Mouse (Mus musculus) heart, embryonic 14.5 days (tissue): ENCODE results near the gene Plcb1. TPM values are rescaled to one million over a fixed set of nuclear protein-coding genes. Genes with fewer than 3 reads are reported as not detected.

Experiments
- ATAC-seq: fragments of 200-750 bp; cut with Nextera tagmentation; 2 replicates; pipeline ENCODE4 v1.8.0; 2017; ENCODE audit warnings: low read depth, moderate TSS enrichment; ENCODE audit not compliant: insufficient number of reproducible peaks, insufficient read depth, low FRiP score
- H3K27ac ChIP-seq, 2 experiments: fragments of 200-500 bp in 1 of 2; fragments of 300-500 bp in 1 of 2; sonication (generic) in 1 of 2; replicated peaks in 1 of 2; 2 replicates each; pipeline ENCODE4 v1.5.1; 2012 to 2014; ENCODE audit warnings: low read depth in 2 of 2, low read length in 2 of 2, control low read depth in 1 of 2, mild to moderate bottlenecking in 1 of 2, mixed read lengths in 1 of 2; ENCODE audit not compliant: control insufficient read depth in 1 of 2, insufficient read depth in 1 of 2
- H3K27me3 ChIP-seq: fragments of 300-500 bp; sonication (generic); 2 replicates; pipeline ENCODE4 v1.6.1; 2014; ENCODE audit warnings: mild to moderate bottlenecking, low read length, control low read depth; ENCODE audit not compliant: control insufficient read depth, insufficient read depth
- H3K36me3 ChIP-seq: fragments of 300-500 bp; sonication (generic); 2 replicates; pipeline ENCODE4 v1.6.1; 2014; ENCODE audit warnings: mild to moderate bottlenecking, control low read depth, low read length, mixed read lengths; ENCODE audit not compliant: control insufficient read depth, insufficient read depth
- H3K4me1 ChIP-seq, 2 experiments: fragments of 200-500 bp in 1 of 2; fragments of 300-500 bp in 1 of 2; sonication (generic) in 1 of 2; 2 replicates each; pipeline ENCODE4 v1.6.1; 2012 to 2014; ENCODE audit warnings: low read length in 2 of 2, control low read depth in 1 of 2, mixed read lengths in 1 of 2; ENCODE audit not compliant: control insufficient read depth in 2 of 2, insufficient read depth in 2 of 2
- H3K4me2 ChIP-seq: fragments of 300-500 bp; sonication (generic); 2 replicates; pipeline ENCODE4 v1.6.1; 2014; ENCODE audit warnings: mild to moderate bottlenecking, low read length
- H3K4me3 ChIP-seq, 2 experiments: fragments of 200-500 bp in 1 of 2; fragments of 300-500 bp in 1 of 2; sonication (generic) in 1 of 2; 2 replicates each; pipeline ENCODE4 v1.5.1; 2012 to 2014; ENCODE audit warnings: low read length in 2 of 2, mild to moderate bottlenecking in 2 of 2, control low read depth in 1 of 2, low read depth in 1 of 2, moderate library complexity in 1 of 2; ENCODE audit not compliant: control insufficient read depth in 1 of 2, insufficient read depth in 1 of 2
- H3K9ac ChIP-seq: fragments of 300-500 bp; sonication (generic); 2 replicates; pipeline ENCODE4 v1.6.1; 2014; ENCODE audit warnings: mild to moderate bottlenecking, low read length
- H3K9me3 ChIP-seq: fragments of 300-500 bp; sonication (generic); 2 replicates; pipeline ENCODE4 v1.6.1; 2016; ENCODE audit warnings: low read length, control low read depth; ENCODE audit not compliant: control insufficient read depth
- WGBS: fragments of 180-500 bp; shearing (Covaris S2); extraction: QIAGEN DNeasy Blood & Tissue Kit; methylation state at CpG from one replicate; pipeline ENCODE4 v1.1.7; 2014; 5-methylcytosine and 5-hydroxymethylcytosine counted together
- polyA plus RNA-seq: library from polyadenylated mRNA; unstranded; fragments of >200 nt; fragmentation: Nextera tagmentation; extraction: Ambion mirVana; gene quantifications from 2 replicates; pipeline ENCODE4 v1.2.1, GENCODE M21; 2014

Gene Plcb1
- polyA plus RNA-seq: 5.5 and 6.9 TPM in 2 replicates

GRCm38 (mm10) chr2:134785970-134786855 is at the start of gene Plcb1:
Gene Plcb1, plus strand, starts transcription at chr2:134786067.
- Histone ChIP-seq H3K27ac (peak within 1 kb of the TSS in 1 of 2 experiments; percentile 44; a peak in 1 of 4 replicates), H3K9me3 (no peaks in the 10 kb centered on the region; the same call in 1 of the 2 replicates), H3K9ac (peak within 1 kb of the TSS; percentile 78), H3K4me3 (peak within 1 kb of the TSS; percentile 65 to 80), H3K27me3 (0 out of 2 replicates have a peak, but pooled peaks cover 4% of the 10 kb centered on the region), H3K4me2 (peak within 1 kb of the TSS; percentile 97), H3K4me1 (peaks cover 0 to 4% of the 10 kb centered on the region in 2 experiments; a peak in 1 of 4 replicates), H3K36me3 (no peaks in the 10 kb centered on the region)
- under 1% methylated on average over 83 of the region's 88 CpGs for WGBS
- peak; percentile 91 for ATAC-seq

- no peak overlapping the region for H3K27ac ChIP-seq
- H3K27me3 ChIP-seq: no peaks in the 10 kb centered on the region
- ATAC-seq: no peak
Observed at GRCm38 (mm10) chr2:134755537-134755936, 30.3 kb upstream of the Plcb1 start.

GRCm38 (mm10) chr2:134756086-134756485 is 29.8 kb upstream of the Plcb1 start:
- no peaks in the 10 kb centered on the region for H3K27me3 ChIP-seq
- no peak overlapping the region for H3K4me3 ChIP-seq
- H3K27ac ChIP-seq: no peak overlapping the region
- no peak overlapping the region for H3K4me2 ChIP-seq
- no peak overlapping the region for H3K9ac ChIP-seq
- 61% methylated on average over 1 of the region's 1 CpGs for WGBS
- H3K9me3 ChIP-seq: no peaks in the 10 kb centered on the region
- ATAC-seq: no peak
- H3K4me1 ChIP-seq: no peaks in the 10 kb centered on the region
- H3K36me3 ChIP-seq: no peaks in the 10 kb centered on the region

More at GRCm38 (mm10) chr2:134755537-134755936, 30.3 kb upstream of the Plcb1 start:
- no peak overlapping the region for H3K4me3 ChIP-seq
- H3K9me3 ChIP-seq: no peaks in the 10 kb centered on the region
- no peak overlapping the region for H3K4me2 ChIP-seq
- no peak overlapping the region for H3K9ac ChIP-seq
- H3K36me3 ChIP-seq: no peaks in the 10 kb centered on the region
- H3K4me1 ChIP-seq: no peaks in the 10 kb centered on the region

- H3K9me3 ChIP-seq: no peaks in the 10 kb centered on the region
- WGBS: 84% methylated on average over 1 of the region's 1 CpGs
- H3K36me3 ChIP-seq: no peaks in the 10 kb centered on the region
- H3K9ac ChIP-seq: no peak overlapping the region
- no peak overlapping the region for H3K27ac ChIP-seq
- ATAC-seq: no peak
- H3K4me3 ChIP-seq: no peak overlapping the region
- H3K4me1 ChIP-seq: no peaks in the 10 kb centered on the region
- no peak overlapping the region for H3K4me2 ChIP-seq
- no peaks in the 10 kb centered on the region for H3K27me3 ChIP-seq
Observed at GRCm38 (mm10) chr2:134761029-134761428, 24.8 kb upstream of the Plcb1 start.

- no peak for ATAC-seq
- 94% methylated on average over 8 of the region's 8 CpGs for WGBS
- Histone ChIP-seq H3K4me1 (no peaks in the 10 kb centered on the region), H3K4me2 (no peak overlapping the region), H3K27me3 (no peaks in the 10 kb centered on the region), H3K9ac (no peak overlapping the region), H3K9me3 (no peaks in the 10 kb centered on the region), H3K36me3 (no peaks in the 10 kb centered on the region), H3K27ac (no peak overlapping the region), H3K4me3 (no peak overlapping the region)
Observed at GRCm38 (mm10) chr2:134763406-134763990, 22.4 kb upstream of the Plcb1 start.

- no peak overlapping the region for H3K27ac ChIP-seq
- no peaks in the 10 kb centered on the region for H3K36me3 ChIP-seq
- H3K9ac ChIP-seq: no peak overlapping the region
- no peaks in the 10 kb centered on the region for H3K9me3 ChIP-seq
- 82% methylated on average over 2 of the region's 2 CpGs for WGBS
- H3K4me2 ChIP-seq: no peak overlapping the region
- no peak overlapping the region for H3K4me3 ChIP-seq
- H3K4me1 ChIP-seq: no peaks in the 10 kb centered on the region
- ATAC-seq: no peak
- no peaks in the 10 kb centered on the region for H3K27me3 ChIP-seq
Observed at GRCm38 (mm10) chr2:134764506-134764905, 21.4 kb upstream of the Plcb1 start.

- H3K4me3 ChIP-seq: no peak overlapping the region
- H3K36me3 ChIP-seq: no peaks in the 10 kb centered on the region
- 64% methylated on average over 5 of the region's 5 CpGs for WGBS
- no peak overlapping the region for H3K4me2 ChIP-seq
- no peaks in the 10 kb centered on the region for H3K27me3 ChIP-seq
- H3K27ac ChIP-seq: no peak overlapping the region
- H3K9me3 ChIP-seq: no peaks in the 10 kb centered on the region
- H3K4me1 ChIP-seq: no peaks in the 10 kb centered on the region
- H3K9ac ChIP-seq: no peak overlapping the region
- no peak for ATAC-seq
Observed at GRCm38 (mm10) chr2:134779826-134780225, 6.0 kb upstream of the Plcb1 start.
